Mouse (Mus musculus) forebrain, embryonic 11.5 days (tissue): ENCODE measurements around the gene Doxl2. TPM values are rescaled to one million over a fixed set of nuclear protein-coding genes. Genes with fewer than 3 reads are reported as not detected.

Source experiments
- ATAC-seq: fragments of 200-750 bp; cut with Nextera tagmentation; replicated peaks from 2 replicates; pipeline ENCODE4 v1.8.0; 2017; ENCODE audit warnings: moderate TSS enrichment; ENCODE audit not compliant: low FRiP score
- DNase-seq: peaks from one replicate; pipeline ENCODE4 v3.0.0-alpha.2; 2017; ENCODE audit warnings: low spot score
- H3K27ac ChIP-seq: fragments of 300-500 bp; sonication (generic); 2 replicates; pipeline ENCODE4 v1.5.1; 2014; ENCODE audit warnings: low read depth, low read length
- H3K27me3 ChIP-seq: fragments of 300-500 bp; sonication (generic); 2 replicates; pipeline ENCODE4 v1.6.1; 2014; ENCODE audit warnings: mild to moderate bottlenecking, low read length, mixed read lengths; ENCODE audit not compliant: control insufficient read depth, insufficient read depth
- H3K36me3 ChIP-seq: fragments of 300-500 bp; sonication (generic); 2 replicates; pipeline ENCODE4 v1.6.1; 2014; ENCODE audit warnings: mild to moderate bottlenecking, low read length, moderate library complexity, mixed read lengths; ENCODE audit not compliant: control insufficient read depth, insufficient read depth
- H3K4me1 ChIP-seq: fragments of 300-500 bp; sonication (generic); replicated peaks from 2 replicates; pipeline ENCODE4 v1.6.1; 2014; ENCODE audit warnings: low read length, mixed read lengths; ENCODE audit not compliant: control insufficient read depth, insufficient read depth
- H3K4me2 ChIP-seq: fragments of 300-500 bp; sonication (generic); 2 replicates; pipeline ENCODE4 v1.6.1; 2014; ENCODE audit warnings: low read depth, mild to moderate bottlenecking, low read length, moderate library complexity, mixed read lengths; ENCODE audit not compliant: severe bottlenecking
- H3K4me3 ChIP-seq: fragments of 300-500 bp; sonication (generic); 2 replicates; pipeline ENCODE4 v1.5.1; 2014; ENCODE audit warnings: low read depth, low read length
- H3K9ac ChIP-seq: fragments of 300-500 bp; sonication (generic); 2 replicates; pipeline ENCODE4 v1.6.1; 2014; ENCODE audit warnings: low read length
- H3K9me3 ChIP-seq: fragments of 300-500 bp; sonication (generic); 2 replicates; pipeline ENCODE4 v1.6.1; 2016; ENCODE audit warnings: low read length, mixed read lengths; ENCODE audit not compliant: control insufficient read depth
- WGBS: fragments of 180-500 bp; shearing (Covaris S2); extraction: QIAGEN DNeasy Blood & Tissue Kit; methylation state at CpG from one replicate; pipeline ENCODE4 v1.1.7; 2014; 5-methylcytosine and 5-hydroxymethylcytosine counted together
- polyA plus RNA-seq: library from polyadenylated mRNA; unstranded; fragments of >200 nt; fragmentation: Nextera tagmentation; extraction: Ambion mirVana; gene quantifications from 2 replicates; pipeline ENCODE4 v1.2.1, GENCODE M21; 2014

Gene Doxl2
- polyA plus RNA-seq, 1 experiment from 2014 or later: not detected

- Histone ChIP-seq H3K9ac (no peak overlapping the region), H3K36me3 (no peaks in the 10 kb centered on the region), H3K9me3 (no peaks in the 10 kb centered on the region), H3K4me3 (no peak overlapping the region), H3K4me1 (no peaks in the 10 kb centered on the region; the same call in 1 of the 2 replicates), H3K4me2 (no peak overlapping the region), H3K27ac (no peak overlapping the region), H3K27me3 (no peaks in the 10 kb centered on the region)
- no peak for DNase-seq
- no peak for ATAC-seq
- 93% methylated on average over 6 of the region's 6 CpGs for WGBS
Observed at GRCm38 (mm10) chr6:49028019-49028418, 53.3 kb downstream of the Doxl2 start.

Other genes starting within 250 kb of the Doxl2 start
- gene Gimap1, start 235.9 kb upstream of the Doxl2 start, polyA plus RNA-seq: 5.4 and 6.4 TPM in 2 replicates
- 0.71 and 1.5 TPM in 2 replicates for gene Gimap5, start 228.8 kb upstream of the Doxl2 start, polyA plus RNA-seq
- not detected in 2 replicates for gene Gimap3, start 204.1 kb upstream of the Doxl2 start, polyA plus RNA-seq
- 15.7 and 18.2 TPM in 2 replicates for gene Tmem176a, start 134.0 kb upstream of the Doxl2 start, polyA plus RNA-seq
- gene Tmem176b, start 133.5 kb upstream of the Doxl2 start, polyA plus RNA-seq: 50.5 and 51.0 TPM in 2 replicates
- not detected in 2 replicates for gene Aoc1, start 102.1 kb upstream of the Doxl2 start, polyA plus RNA-seq
- not detected in 2 replicates for gene 1600015I10Rik, start 45.1 kb upstream of the Doxl2 start, polyA plus RNA-seq
- gene Svs1, start 11.9 kb downstream of the Doxl2 start, polyA plus RNA-seq: not detected in 2 replicates
- 0.51 and 1.1 TPM in 2 replicates for gene Gpnmb, start 61.6 kb downstream of the Doxl2 start, polyA plus RNA-seq
- 60.7 and 63.9 TPM in 2 replicates for gene Malsu1, start 98.8 kb downstream of the Doxl2 start, polyA plus RNA-seq
- 121 and 132 TPM in 2 replicates for gene Igf2bp3, start 240.0 kb downstream of the Doxl2 start, polyA plus RNA-seq